Mouse (Mus musculus): Measurements from ENCODE around the gene Gm20422.
"Not testable (repeated sequence)": the region's sequence is repeated elsewhere in the genome, so short reads cannot be mapped to it uniquely, and the experiment has no call there.

Gene Gm20422

DNA sequence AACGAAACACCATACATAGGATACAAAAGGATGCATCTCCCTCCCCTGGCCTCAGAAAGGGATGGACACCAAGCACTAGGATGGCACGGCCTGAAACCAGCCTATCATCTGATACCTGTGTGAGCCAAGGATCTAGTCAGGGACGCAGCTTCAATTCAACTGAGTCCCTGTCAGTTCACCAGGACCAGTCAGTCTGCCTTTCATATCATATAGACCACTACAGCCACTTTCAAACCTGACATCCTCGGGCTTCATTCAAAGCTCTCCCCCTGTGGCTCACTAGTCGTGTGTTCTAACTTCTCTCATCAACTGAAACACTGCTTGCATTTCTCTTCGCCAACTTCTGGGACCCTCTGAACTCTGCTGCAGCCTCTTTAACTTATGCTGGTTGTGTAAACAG lies 59.3 kb downstream of the Gm20422 start:
- intact Hi-C loops (cut with DNase I) = no loop called here

- intact Hi-C loops (cut with DNase I) = no loop called here
Measured at GRCm38 (mm10) chr8:69713516-69713915, 61.2 kb downstream of the Gm20422 start.

GRCm38 (mm10) chr8:69710624-69711023 lies 64.1 kb downstream of the Gm20422 start, which contains the start of gene Zfp869:
Gene Zfp869 (minus strand): TSS chr8:69710724.
- intact Hi-C loops (cut with DNase I) = not testable (repeated sequence)

DNA sequence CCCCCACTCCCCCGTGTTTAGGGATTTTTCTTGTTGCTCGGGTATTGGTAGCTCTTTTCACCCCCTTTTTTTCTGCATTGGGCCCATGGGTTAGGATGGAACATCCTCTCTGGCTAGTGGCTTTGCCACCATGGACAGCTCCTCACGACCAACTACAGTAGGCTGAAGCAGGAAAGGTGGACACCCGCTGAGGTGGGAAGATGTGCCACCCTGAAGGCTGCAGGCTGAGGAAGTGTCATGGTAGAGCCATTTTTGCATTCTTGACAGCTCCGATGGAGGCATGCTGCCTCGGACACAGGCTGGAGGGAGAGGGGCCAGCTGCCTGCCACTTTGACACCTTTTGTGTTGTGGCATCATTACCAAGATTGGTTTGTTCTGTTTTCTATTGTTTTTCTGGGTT lies 72.9 kb downstream of the Gm20422 start:
- intact Hi-C loops (cut with DNase I) = no loop called here
